Mouse (Mus musculus) neural tube, embryonic 15.5 days (tissue): ENCODE data around the gene Sh3bp5. TPM values are rescaled to one million over a fixed set of nuclear protein-coding genes. Genes with fewer than 3 reads are reported as not detected.

Source experiments
- ATAC-seq: fragments of 200-750 bp; cut with Nextera tagmentation; 2 replicates; pipeline ENCODE4 v1.8.0; 2017; ENCODE audit warnings: mild to moderate bottlenecking, moderate TSS enrichment, moderate library complexity; ENCODE audit not compliant: low FRiP score
- H3K27ac ChIP-seq: fragments of 300-500 bp; sonication (generic); replicated peaks from 2 replicates; pipeline ENCODE4 v1.5.1; 2015; ENCODE audit warnings: mild to moderate bottlenecking, inconsistent platforms
- H3K27me3 ChIP-seq: fragments of 300-500 bp; sonication (generic); replicated peaks from 2 replicates; pipeline ENCODE4 v1.6.1; 2015; ENCODE audit warnings: inconsistent platforms
- H3K36me3 ChIP-seq: fragments of 300-500 bp; sonication (generic); 2 replicates; pipeline ENCODE4 v1.6.1; 2015; ENCODE audit warnings: inconsistent platforms
- H3K4me1 ChIP-seq: fragments of 300-500 bp; sonication (generic); 2 replicates; pipeline ENCODE4 v1.6.1; 2015; ENCODE audit warnings: inconsistent platforms
- H3K4me2 ChIP-seq: fragments of 300-500 bp; sonication (generic); 2 replicates; pipeline ENCODE4 v1.6.1; 2015; ENCODE audit warnings: inconsistent platforms, mild to moderate bottlenecking, moderate library complexity
- H3K4me3 ChIP-seq: fragments of 300-500 bp; sonication (generic); replicated peaks from 2 replicates; pipeline ENCODE4 v1.5.1; 2015; ENCODE audit warnings: mild to moderate bottlenecking, inconsistent platforms
- H3K9ac ChIP-seq: fragments of 300-500 bp; sonication (generic); replicated peaks from 2 replicates; pipeline ENCODE4 v1.6.1; 2015; ENCODE audit warnings: mild to moderate bottlenecking, inconsistent platforms
- H3K9me3 ChIP-seq: fragments of 300-500 bp; sonication (generic); replicated peaks from 2 replicates; pipeline ENCODE4 v1.6.1; 2016; ENCODE audit warnings: inconsistent platforms
- WGBS: fragments of 180-500 bp; shearing (Covaris S2); methylation state at CpG from one replicate; pipeline ENCODE4 v1.1.7; 2015; ENCODE audit warnings: mixed read lengths; 5-methylcytosine and 5-hydroxymethylcytosine counted together
- polyA plus RNA-seq: library from polyadenylated mRNA; unstranded; fragments of >200 nt; fragmentation: Nextera tagmentation; extraction: Ambion mirVana; gene quantifications from 2 replicates; pipeline ENCODE4 v1.2.1, GENCODE M21; 2015

Sh3bp5 gene
- polyA plus RNA-seq, 1 experiment from 2014 or later = 150 TPM

DNA sequence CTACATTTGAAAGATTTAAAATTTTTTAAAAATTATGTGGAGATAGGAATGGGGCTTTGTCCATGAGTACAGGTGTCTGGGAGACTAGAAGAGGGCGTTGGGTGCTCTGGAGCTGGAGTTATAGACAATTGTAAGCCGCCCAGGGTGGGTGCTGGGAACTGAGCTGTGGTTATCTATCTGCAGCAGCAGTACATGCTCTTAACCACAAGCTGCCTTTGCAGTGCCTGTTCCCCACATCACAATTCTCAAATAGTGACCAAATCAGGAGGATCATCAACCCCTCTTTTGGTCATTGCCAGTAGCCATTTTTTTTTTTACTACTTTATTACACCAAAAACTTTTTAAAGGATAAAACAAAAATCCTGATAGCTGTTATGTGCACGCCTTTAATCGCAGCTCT is 71.3 kb downstream of the Sh3bp5 start:
- over 99% methylated on average over 4 of the region's 4 CpGs for WGBS
- Histone ChIP-seq H3K27ac (no peak overlapping the region), H3K4me1 (no peaks in the 10 kb centered on the region)

GRCm38 (mm10) chr14:31362236-31362635 is 73.6 kb downstream of the Sh3bp5 start:
- no peak for ATAC-seq
- Histone ChIP-seq H3K27ac (no peak overlapping the region), H3K9me3 (no peaks in the 10 kb centered on the region), H3K4me3 (no peak overlapping the region), H3K9ac (no peak overlapping the region), H3K4me1 (no peaks in the 10 kb centered on the region), H3K36me3 (peaks cover 72% of the 10 kb centered on the region), H3K27me3 (no peaks in the 10 kb centered on the region), H3K4me2 (no peak overlapping the region)
- WGBS = 93% methylated on average over 2 of the region's 2 CpGs

More for the DNA sequence above, 71.3 kb downstream of the Sh3bp5 start:
- H3K4me2 ChIP-seq = no peak overlapping the region
- H3K9ac ChIP-seq = no peak overlapping the region
- ATAC-seq = no peak
- H3K9me3 ChIP-seq = no peaks in the 10 kb centered on the region
- no peaks in the 10 kb centered on the region for H3K27me3 ChIP-seq
- H3K4me3 ChIP-seq = no peak overlapping the region
- H3K36me3 ChIP-seq = peaks cover 75% of the 10 kb centered on the region

DNA sequence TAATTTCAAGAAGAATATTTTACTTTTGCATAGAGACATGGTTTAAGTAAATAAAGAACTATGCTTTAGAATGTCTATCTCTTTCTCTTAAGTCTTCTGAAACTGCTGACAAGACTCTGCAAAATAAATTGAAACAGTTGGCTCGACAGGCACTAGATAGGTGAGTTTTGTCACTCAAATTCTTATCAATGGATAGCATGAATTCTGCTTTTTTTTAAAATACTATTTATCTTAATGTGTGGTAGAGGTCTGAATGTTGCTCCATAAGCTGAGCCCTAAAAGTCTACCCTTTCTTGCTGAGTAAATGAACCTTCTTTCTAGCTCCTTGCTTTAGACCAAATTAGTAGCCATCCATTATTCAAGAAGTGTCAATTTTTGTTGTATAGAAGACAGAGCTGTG is 90.5 kb downstream of the Sh3bp5 start:
- Histone ChIP-seq H3K4me1 (no peaks in the 10 kb centered on the region), H3K4me3 (no peak overlapping the region), H3K4me2 (no peak overlapping the region), H3K36me3 (peaks cover 37% of the 10 kb centered on the region), H3K27ac (no peak overlapping the region), H3K9ac (no peak overlapping the region), H3K9me3 (no peaks in the 10 kb centered on the region), H3K27me3 (no peaks in the 10 kb centered on the region)
- ATAC-seq = no peak
- WGBS = 98% methylated on average over 1 of the region's 1 CpGs

DNA sequence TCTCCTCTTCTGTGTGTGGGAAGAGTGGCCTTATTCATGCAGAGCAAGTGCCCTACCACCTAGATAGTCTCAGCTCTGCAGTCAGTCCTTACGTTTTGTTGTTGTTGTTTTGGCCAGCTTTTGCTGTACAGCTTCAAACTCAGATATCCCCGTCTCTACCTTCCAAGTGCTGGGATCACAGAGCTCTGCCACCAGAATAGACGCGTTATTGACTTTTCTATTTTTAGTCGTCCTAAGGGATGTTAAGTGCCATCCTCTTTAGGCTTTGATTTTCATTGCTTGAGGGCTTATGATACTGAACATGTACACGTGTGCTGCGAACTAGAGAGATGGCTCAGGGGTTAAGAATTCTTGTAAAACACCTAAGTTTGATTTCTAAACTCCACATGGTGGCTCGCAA is 92.6 kb downstream of the Sh3bp5 start:
- no peak overlapping the region for H3K9ac ChIP-seq
- H3K4me2 ChIP-seq = no peak overlapping the region
- no peaks in the 10 kb centered on the region for H3K27me3 ChIP-seq
- no peak for ATAC-seq
- no peak overlapping the region for H3K27ac ChIP-seq
- peaks cover 27% of the 10 kb centered on the region for H3K36me3 ChIP-seq
- H3K9me3 ChIP-seq = no peaks in the 10 kb centered on the region
- peaks cover 8% of the 10 kb centered on the region for H3K4me1 ChIP-seq
- WGBS = 85% methylated on average over 8 of the region's 8 CpGs
- no peak overlapping the region for H3K4me3 ChIP-seq

DNA sequence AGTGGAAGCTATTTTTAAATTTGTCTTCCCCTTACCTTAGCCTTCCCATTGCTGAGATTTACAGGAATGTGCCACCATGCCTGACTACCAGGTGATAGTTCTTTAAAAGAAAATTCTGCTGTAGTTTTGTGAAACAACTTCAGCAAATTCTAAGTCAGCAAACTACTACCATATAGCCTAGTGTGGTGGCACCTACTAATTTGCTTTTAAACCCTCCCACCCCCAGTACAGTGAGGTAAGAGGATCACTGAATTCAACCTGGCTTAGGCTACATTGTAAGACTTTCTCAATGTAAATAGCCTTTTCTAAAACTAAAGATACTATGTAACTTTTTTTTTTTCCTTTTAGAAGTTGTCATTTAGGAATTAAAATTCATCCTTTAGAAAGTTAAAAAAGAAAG is 97.9 kb downstream of the Sh3bp5 start:
- Histone ChIP-seq H3K4me2 (peak overlapping the region; percentile 59), H3K4me3 (peak overlapping the region; percentile 94), H3K4me1 (peaks cover 27% of the 10 kb centered on the region), H3K27me3 (no peaks in the 10 kb centered on the region), H3K27ac (no peak overlapping the region), H3K9ac (no peak overlapping the region; the same call in 1 of the 2 replicates), H3K9me3 (no peaks in the 10 kb centered on the region), H3K36me3 (peaks cover 6% of the 10 kb centered on the region)
- ATAC-seq = no peak

- Histone ChIP-seq H3K36me3 (peaks cover 6% of the 10 kb centered on the region), H3K27ac (peak overlapping the region; percentile 96), H3K9ac (peak overlapping the region; percentile 92), H3K27me3 (no peaks in the 10 kb centered on the region), H3K4me2 (peak overlapping the region; percentile 59), H3K4me3 (peak overlapping the region; percentile 94), H3K9me3 (no peaks in the 10 kb centered on the region), H3K4me1 (peaks cover 27% of the 10 kb centered on the region)
- WGBS = 44% methylated on average over 7 of the region's 7 CpGs
- ATAC-seq = no peak
Measured at GRCm38 (mm10) chr14:31337406-31337805, 98.5 kb downstream of the Sh3bp5 start.

DNA sequence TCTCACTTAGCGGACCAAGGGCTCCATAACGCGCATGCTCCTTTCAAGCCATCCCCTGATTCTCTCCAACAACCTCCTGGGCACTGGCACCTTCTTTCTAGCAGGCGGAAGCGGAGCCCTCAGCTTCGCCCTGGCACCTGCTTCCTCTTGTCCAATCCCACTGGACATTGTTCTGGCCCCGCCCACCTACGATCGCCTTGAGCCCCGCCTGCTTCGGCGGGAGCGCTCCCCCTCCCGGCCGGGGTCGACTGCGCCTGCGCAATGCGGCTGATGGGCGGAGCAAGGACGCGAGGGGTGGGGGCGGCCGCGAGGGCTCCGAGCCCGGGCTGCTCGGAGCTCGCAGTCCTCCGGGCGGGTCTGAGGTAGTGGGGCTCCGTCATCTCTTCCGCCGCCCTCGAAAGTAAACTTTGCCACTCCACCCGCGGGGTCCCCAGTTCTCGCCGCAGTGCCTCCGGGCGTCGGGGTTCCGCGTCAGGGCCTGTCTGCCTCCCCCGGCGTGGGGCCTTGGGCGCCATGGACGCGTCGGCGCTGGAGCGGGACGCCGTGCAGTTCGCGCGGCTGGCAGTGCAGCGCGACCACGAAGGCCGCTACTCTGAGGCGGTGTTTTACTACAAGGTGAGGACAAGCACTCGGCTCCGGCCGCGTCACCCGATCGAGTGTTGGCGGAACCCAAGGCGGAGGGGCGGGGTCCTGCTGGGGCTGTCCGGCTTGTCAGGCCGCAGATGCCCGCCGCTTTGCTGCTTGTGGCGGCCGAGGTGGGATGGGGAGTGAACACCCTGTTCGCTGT is 99.3 kb downstream of the Sh3bp5 start, which contains the start of gene Capn7:
Capn7 (plus strand) TSS at position 270 of the 787 bp plus-strand sequence.
- peak within 1 kb of the TSS; percentile 96 for H3K27ac ChIP-seq

DNA sequence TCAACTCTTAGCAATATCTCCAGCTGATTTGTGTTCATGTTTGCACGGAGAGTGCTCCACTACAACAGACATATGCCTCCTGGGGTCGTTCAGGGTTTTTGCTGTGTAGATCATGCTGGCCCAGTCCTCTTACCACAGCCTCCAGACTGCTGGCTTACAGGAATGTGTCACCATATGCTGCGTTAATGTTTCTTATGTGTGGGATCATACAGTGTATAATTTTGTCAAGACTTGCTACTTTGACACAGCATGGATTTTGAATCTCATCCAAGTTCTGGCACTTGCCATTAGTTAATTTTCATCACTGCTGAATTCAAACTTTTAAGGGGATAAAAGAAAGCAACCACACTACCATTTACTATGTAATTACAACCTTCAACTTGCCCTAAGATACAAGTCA is 100.1 kb downstream of the Sh3bp5 start:
- peaks cover 5% of the 10 kb centered on the region for H3K36me3 ChIP-seq
- 0 out of 2 replicates have a peak, but pooled peaks have one; percentile 12 for ATAC-seq
- H3K4me2 ChIP-seq = peak overlapping the region; percentile 59
- peaks cover 27% of the 10 kb centered on the region for H3K4me1 ChIP-seq
- no peaks in the 10 kb centered on the region for H3K27me3 ChIP-seq
- peak overlapping the region; percentile 96 for H3K27ac ChIP-seq
- no peaks in the 10 kb centered on the region for H3K9me3 ChIP-seq
- peak overlapping the region; percentile 52 for H3K9ac ChIP-seq
- H3K4me3 ChIP-seq = peak overlapping the region; percentile 94
- 34% methylated on average over 3 of the region's 3 CpGs for WGBS

More for the DNA sequence above, 99.3 kb downstream of the Sh3bp5 start, which contains the start of gene Capn7:
- WGBS = under 1% methylated on average over 75 of the region's 78 CpGs
- peak within 1 kb of the TSS; percentile 59 for H3K4me2 ChIP-seq
- peak within 1 kb of the TSS; percentile 94 for H3K4me3 ChIP-seq
- peaks cover 27% of the 10 kb centered on the region for H3K4me1 ChIP-seq
- ATAC-seq = peak; percentile 98
- H3K9me3 ChIP-seq = no peaks in the 10 kb centered on the region
- H3K9ac ChIP-seq = peak within 1 kb of the TSS; percentile 92
- H3K27me3 ChIP-seq = no peaks in the 10 kb centered on the region
- H3K36me3 ChIP-seq = peaks cover 6% of the 10 kb centered on the region

DNA sequence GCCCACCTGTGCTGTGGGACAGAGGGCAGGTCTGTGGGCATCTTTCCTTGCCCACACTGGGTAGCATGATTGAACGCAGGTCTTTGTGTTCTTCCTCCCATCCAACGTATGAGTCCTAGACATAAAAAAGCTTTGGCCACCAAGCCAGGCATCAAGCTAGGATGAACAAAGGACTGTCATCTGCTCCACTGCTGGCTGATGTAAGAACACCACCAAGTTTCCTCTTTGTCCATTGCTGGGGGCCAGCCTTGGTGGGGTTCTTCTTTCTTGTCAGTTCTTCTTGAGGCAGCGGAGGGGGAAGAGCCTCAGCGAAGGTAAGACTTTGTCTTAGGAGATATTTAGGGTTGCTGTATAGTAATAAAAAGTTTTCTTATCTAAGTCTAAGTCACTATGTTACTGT is 104.9 kb downstream of the Sh3bp5 start:
- no peak overlapping the region for H3K4me3 ChIP-seq
- no peak overlapping the region for H3K27ac ChIP-seq
- no peak overlapping the region for H3K4me2 ChIP-seq
- 69% methylated on average over 4 of the region's 4 CpGs for WGBS
- H3K27me3 ChIP-seq = no peaks in the 10 kb centered on the region
- no peaks in the 10 kb centered on the region for H3K36me3 ChIP-seq
- no peak for ATAC-seq
- no peaks in the 10 kb centered on the region for H3K9me3 ChIP-seq
- no peak overlapping the region for H3K9ac ChIP-seq
- H3K4me1 ChIP-seq = peaks cover 7% of the 10 kb centered on the region

- H3K9ac ChIP-seq = no peak overlapping the region
- no peaks in the 10 kb centered on the region for H3K36me3 ChIP-seq
- H3K4me1 ChIP-seq = no peaks in the 10 kb centered on the region
- H3K27me3 ChIP-seq = no peaks in the 10 kb centered on the region
- ATAC-seq = no peak
- no peak overlapping the region for H3K4me2 ChIP-seq
- WGBS = 54% methylated on average over 2 of the region's 2 CpGs
- H3K9me3 ChIP-seq = no peaks in the 10 kb centered on the region
- no peak overlapping the region for H3K27ac ChIP-seq
- no peak overlapping the region for H3K4me3 ChIP-seq
Measured at GRCm38 (mm10) chr14:31329741-31330140, 106.1 kb downstream of the Sh3bp5 start.

DNA sequence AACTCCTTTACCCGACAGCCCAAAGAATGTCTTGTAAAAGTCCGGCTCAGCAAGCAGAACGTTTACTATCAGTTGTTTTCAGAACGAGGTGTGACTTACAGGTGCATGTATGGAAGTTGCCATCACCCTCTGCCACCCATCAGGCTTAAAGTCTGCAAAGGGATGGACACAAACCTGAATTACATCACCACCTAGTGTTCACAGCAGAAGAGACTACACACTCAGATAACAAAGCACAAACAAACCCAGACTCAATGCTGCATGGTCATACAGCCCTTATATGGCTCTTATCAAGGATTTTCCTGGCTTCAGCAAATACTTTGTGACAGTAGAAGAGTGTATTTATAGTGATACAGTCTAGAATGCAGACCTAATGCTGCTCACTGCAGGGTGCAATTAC is 108.2 kb downstream of the Sh3bp5 start:
- Histone ChIP-seq H3K9me3 (no peaks in the 10 kb centered on the region), H3K27ac (no peak overlapping the region), H3K9ac (no peak overlapping the region), H3K4me2 (no peak overlapping the region), H3K4me3 (no peak overlapping the region), H3K36me3 (no peaks in the 10 kb centered on the region), H3K4me1 (peaks cover 9% of the 10 kb centered on the region), H3K27me3 (no peaks in the 10 kb centered on the region)
- 79% methylated on average over 4 of the region's 4 CpGs for WGBS
- ATAC-seq = no peak

DNA sequence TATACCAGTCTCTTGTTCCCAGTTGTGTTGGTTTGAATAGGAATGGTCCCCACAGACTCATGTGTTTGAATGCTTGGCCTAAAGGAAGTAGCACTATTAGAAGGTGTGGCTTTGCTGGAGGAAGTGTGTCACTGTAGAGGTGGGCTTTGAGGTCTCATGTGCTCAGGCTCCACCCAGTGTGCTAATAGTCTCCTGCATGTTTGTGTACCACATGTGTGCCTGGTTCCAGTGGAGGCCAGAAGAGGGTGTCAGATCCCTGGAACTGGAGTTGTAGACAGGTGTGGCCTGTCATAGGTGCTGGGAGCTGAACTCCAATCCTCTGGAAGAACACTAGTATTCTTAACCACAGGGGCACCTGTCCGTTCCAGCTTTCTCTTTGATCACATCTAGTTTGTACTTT is 108.7 kb downstream of the Sh3bp5 start:
- no peak for ATAC-seq
- H3K27ac ChIP-seq = no peak overlapping the region
- no peaks in the 10 kb centered on the region for H3K36me3 ChIP-seq
- no peaks in the 10 kb centered on the region for H3K27me3 ChIP-seq
- H3K9me3 ChIP-seq = no peaks in the 10 kb centered on the region
- no peak overlapping the region for H3K4me3 ChIP-seq
- H3K9ac ChIP-seq = no peak overlapping the region
- peaks cover 9% of the 10 kb centered on the region for H3K4me1 ChIP-seq
- WGBS = 94% methylated on average over 1 of the region's 1 CpGs
- no peak overlapping the region for H3K4me2 ChIP-seq
